Mouse (Mus musculus) ES-E14 (cell line): Measurements from ENCODE around the gene Tmem132c.

ENCODE experiments used
- HCFC1 ChIP-seq: IDR thresholded peaks from 2 replicates; pipeline ENCODE4 v1.6.1; 2012; ENCODE audit warnings: low read length, inconsistent platforms, borderline replicate concordance; ENCODE audit not compliant: insufficient read depth
- ZNF384 ChIP-seq: IDR thresholded peaks from 2 replicates; pipeline ENCODE4 v1.6.1; 2012; ENCODE audit warnings: low read depth, low read length, inconsistent platforms

DNA sequence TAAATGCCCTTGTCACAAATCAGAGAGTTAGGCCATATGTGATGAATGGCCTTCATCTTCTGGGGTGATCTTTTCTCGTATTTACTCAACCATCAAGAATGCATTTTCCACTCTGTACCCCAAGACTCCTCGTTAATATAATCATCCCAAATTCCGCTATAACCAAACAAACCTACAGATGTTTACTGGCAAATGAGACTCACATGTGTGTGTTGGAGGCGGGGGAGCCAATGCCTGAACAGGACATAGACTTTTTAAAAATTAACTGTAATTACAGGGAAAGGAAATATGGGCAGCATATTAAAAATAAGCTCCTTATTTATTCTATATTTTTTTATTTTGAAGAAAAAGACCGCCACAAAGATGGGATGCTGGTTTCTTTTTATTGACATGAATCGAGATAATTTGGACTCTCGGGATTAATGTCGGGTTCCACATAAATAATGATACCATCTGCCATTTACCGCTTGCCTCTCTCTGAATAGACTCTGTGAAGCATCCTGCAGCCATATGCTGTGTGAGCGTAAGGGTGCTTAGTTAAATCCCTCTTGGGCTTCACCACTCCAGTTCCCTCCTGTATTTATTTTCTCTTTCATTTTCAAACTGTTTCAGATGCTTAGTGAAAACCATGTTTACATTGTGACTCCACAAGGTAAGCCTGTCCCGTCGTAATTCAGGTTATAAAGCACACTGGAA lies 105.6 kb downstream of the Tmem132c start:
- TF ChIP-seq HCFC1: no peak
- no peak for TF ChIP-seq ZNF384
